Mouse (Mus musculus) stomach, postnatal 0 days (tissue): Measurements from ENCODE around the gene Lhx3. TPM values are rescaled to one million over a fixed set of nuclear protein-coding genes. Genes with fewer than 3 reads are reported as not detected.

Experiments used
- ATAC-seq: fragments of 200-750 bp; cut with Nextera tagmentation; 2 replicates; pipeline ENCODE4 v1.8.0; 2017; ENCODE audit not compliant: low FRiP score, low TSS enrichment
- DNase-seq: peaks from one replicate; pipeline ENCODE4 v3.0.0-alpha.2; 2016; ENCODE audit warnings: low spot score
- H3K27ac ChIP-seq: fragments of 300-500 bp; sonication (generic); replicated peaks from 2 replicates; pipeline ENCODE4 v1.5.1; 2014; ENCODE audit warnings: mild to moderate bottlenecking, control low read depth
- H3K27me3 ChIP-seq: fragments of 300-500 bp; sonication (generic); 2 replicates; pipeline ENCODE4 v1.6.1; 2014; ENCODE audit warnings: low read length; ENCODE audit not compliant: control insufficient read depth, insufficient read depth
- H3K36me3 ChIP-seq: fragments of 300-500 bp; sonication (generic); 2 replicates; pipeline ENCODE4 v1.6.1; 2014; ENCODE audit warnings: low read length, mixed read lengths; ENCODE audit not compliant: control insufficient read depth, insufficient read depth
- H3K4me1 ChIP-seq: fragments of 300-500 bp; sonication (generic); replicated peaks from 2 replicates; pipeline ENCODE4 v1.6.1; 2014; ENCODE audit warnings: antibody characterized with exemption; ENCODE audit not compliant: control insufficient read depth, insufficient read depth
- H3K4me2 ChIP-seq: fragments of 300-500 bp; sonication (generic); replicated peaks from 2 replicates; pipeline ENCODE4 v1.6.1; 2014; ENCODE audit warnings: low read depth, mild to moderate bottlenecking, control low read depth, moderate library complexity
- H3K4me3 ChIP-seq: fragments of 300-500 bp; sonication (generic); 2 replicates; pipeline ENCODE4 v1.5.1; 2014; ENCODE audit warnings: low read depth, low read length, control low read depth
- H3K9ac ChIP-seq: fragments of 300-500 bp; sonication (generic); 2 replicates; pipeline ENCODE4 v1.6.1; 2014; ENCODE audit warnings: mild to moderate bottlenecking, low read length, control low read depth, mixed read lengths
- H3K9me3 ChIP-seq: fragments of 300-500 bp; sonication (generic); 2 replicates; pipeline ENCODE4 v1.6.1; 2016; ENCODE audit warnings: low read length; ENCODE audit not compliant: control insufficient read depth
- CTCF ChIP-seq: IDR thresholded peaks from 2 replicates; pipeline ENCODE4 v1.5.1; 2016; ENCODE audit warnings: antibody characterized with exemption, low read depth, mild to moderate bottlenecking, moderate library complexity
- EP300 ChIP-seq: optimal IDR thresholded peaks from 2 replicates; pipeline ENCODE3; 2016; ENCODE audit warnings: antibody characterized with exemption
- WGBS: fragments of 180-500 bp; shearing (Covaris S2); extraction: QIAGEN DNeasy Blood & Tissue Kit; methylation state at CpG from one replicate; pipeline ENCODE4 v1.1.7; 2014; 5-methylcytosine and 5-hydroxymethylcytosine counted together
- polyA plus RNA-seq: library from polyadenylated mRNA; unstranded; fragments of >200 nt; fragmentation: Nextera tagmentation; extraction: Ambion mirVana; gene quantifications from 2 replicates; pipeline ENCODE4 v1.2.1, GENCODE M21; 2015

Lhx3 gene
- polyA plus RNA-seq, 1 experiment from 2014 or later = not detected

DNA sequence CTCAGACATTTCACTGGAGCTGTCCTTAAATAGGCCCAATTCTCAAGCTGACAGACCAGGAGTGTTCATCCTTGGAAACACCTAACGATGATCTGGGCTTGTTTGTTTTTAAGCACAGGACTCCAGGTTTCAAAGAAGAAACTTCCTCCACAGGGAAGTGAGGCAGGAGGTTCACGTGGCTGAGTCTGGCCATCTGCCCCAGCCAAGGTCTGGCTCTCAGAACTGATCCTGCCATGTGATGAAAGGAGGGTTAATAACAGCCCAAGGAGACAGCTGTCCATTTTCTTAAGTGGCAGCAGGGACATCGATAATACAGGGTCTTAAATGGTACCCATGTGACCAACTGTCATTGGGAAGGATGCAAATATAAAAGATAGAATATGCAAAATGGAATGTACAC, 1.5 kb upstream of the Lhx3 start:
- no peaks in the 10 kb centered on the region for H3K4me1 ChIP-seq
- H3K4me2 ChIP-seq = no peak overlapping the region
- DNase-seq (no peak), ATAC-seq (no peak)
- peaks cover 18% of the 10 kb centered on the region for H3K36me3 ChIP-seq
- no peak for TF ChIP-seq CTCF
- no peak for TF ChIP-seq EP300
- H3K27ac ChIP-seq = no peak overlapping the region
- H3K9me3 ChIP-seq = no peaks in the 10 kb centered on the region
- no peak overlapping the region for H3K9ac ChIP-seq
- WGBS = 79% methylated on average over 3 of the region's 3 CpGs
- no peak overlapping the region for H3K4me3 ChIP-seq
- H3K27me3 ChIP-seq = peaks cover 20% of the 10 kb centered on the region; the same call in 1 of the 2 replicates

DNA sequence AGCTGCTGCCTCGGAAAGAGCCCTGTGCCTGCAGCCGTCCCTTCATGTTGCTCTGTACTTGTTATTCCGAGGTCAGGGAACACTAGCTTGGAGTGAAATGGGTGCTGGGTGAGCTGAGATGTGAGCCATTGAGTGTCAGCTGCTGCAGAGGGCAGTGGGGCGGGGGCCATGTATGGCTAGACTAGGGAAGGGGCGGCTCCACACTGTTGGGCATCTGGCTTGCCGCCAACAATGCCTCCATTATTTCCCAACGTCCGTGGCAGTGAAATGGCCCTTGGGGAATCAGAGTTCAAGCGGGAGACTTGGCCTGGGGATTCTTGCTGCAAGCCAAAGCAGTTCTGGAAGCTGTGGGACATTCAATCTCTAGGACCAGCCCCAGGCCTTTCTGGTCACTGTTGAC, 530 bp downstream of the Lhx3 start:
- Histone ChIP-seq H3K4me1 (no peaks in the 10 kb centered on the region), H3K9me3 (no peaks in the 10 kb centered on the region), H3K27ac (no peak overlapping the region), H3K9ac (no peak overlapping the region), H3K27me3 (peaks cover 36% of the 10 kb centered on the region), H3K36me3 (peaks cover 17% of the 10 kb centered on the region), H3K4me2 (no peak overlapping the region), H3K4me3 (no peak overlapping the region)
- DNase-seq (no peak), ATAC-seq (no peak)
- 16% methylated on average over 9 of the region's 9 CpGs for WGBS
- TF ChIP-seq EP300 (no peak), CTCF (no peak)

DNA sequence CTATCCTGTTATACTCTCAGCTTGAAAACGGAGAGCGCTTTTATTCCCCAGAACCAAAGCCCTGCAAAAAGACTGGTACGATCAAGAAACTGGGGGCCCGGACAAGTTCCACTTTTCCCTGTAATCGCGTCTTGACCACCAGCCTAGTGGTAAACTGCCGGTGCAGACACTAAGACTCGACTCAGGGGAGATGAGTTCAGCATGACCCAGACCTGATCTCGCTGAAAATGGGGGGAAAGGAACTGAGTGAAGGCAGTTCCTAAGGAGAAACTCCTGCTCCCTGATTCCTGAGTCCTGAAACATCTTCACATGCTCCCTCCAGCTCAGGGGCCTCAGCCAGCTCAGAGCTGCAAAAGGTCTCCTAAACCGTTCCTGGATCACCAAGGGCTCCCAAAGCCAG, 2.3 kb downstream of the Lhx3 start:
- no peak for ATAC-seq
- DNase-seq = no peak
- H3K27ac ChIP-seq = no peak overlapping the region
- H3K27me3 ChIP-seq = peaks cover 52% of the 10 kb centered on the region
- H3K4me1 ChIP-seq = no peaks in the 10 kb centered on the region
- no peak overlapping the region for H3K4me3 ChIP-seq
- no peak overlapping the region for H3K4me2 ChIP-seq
- no peaks in the 10 kb centered on the region for H3K9me3 ChIP-seq
- peaks cover 4% of the 10 kb centered on the region for H3K36me3 ChIP-seq
- H3K9ac ChIP-seq = no peak overlapping the region
- TF ChIP-seq EP300 = no peak
- no peak for TF ChIP-seq CTCF
- WGBS = 21% methylated on average over 10 of the region's 10 CpGs

DNA sequence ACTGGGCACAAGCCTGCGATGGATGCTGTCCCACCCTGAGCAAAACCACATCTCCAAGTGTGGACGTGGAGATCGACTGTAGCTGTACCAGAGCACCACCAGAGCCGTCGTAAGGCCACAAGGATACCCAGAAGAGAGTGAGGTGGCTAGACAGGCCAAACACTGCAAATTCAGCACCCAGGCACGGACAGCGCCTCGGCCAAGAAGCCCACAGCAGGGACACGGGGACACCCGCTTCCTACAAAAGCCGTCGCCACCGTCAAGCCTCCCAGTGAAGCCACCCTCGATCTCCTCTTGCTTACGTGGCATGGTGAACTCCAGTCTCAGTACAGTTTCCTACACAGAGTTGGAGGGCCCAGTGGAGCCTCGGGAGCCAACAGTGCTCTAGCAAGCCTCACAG, 3.0 kb downstream of the Lhx3 start:
- Histone ChIP-seq H3K36me3 (no peaks in the 10 kb centered on the region), H3K27ac (no peak overlapping the region), H3K4me2 (no peak overlapping the region), H3K4me3 (no peak overlapping the region), H3K9me3 (no peaks in the 10 kb centered on the region), H3K27me3 (peaks cover 56% of the 10 kb centered on the region), H3K4me1 (no peaks in the 10 kb centered on the region), H3K9ac (no peak overlapping the region)
- no peak for ATAC-seq
- TF ChIP-seq EP300 (no peak), CTCF (no peak)
- DNase-seq = peak; percentile 69
- WGBS = 2% methylated on average over 16 of the region's 16 CpGs

DNA sequence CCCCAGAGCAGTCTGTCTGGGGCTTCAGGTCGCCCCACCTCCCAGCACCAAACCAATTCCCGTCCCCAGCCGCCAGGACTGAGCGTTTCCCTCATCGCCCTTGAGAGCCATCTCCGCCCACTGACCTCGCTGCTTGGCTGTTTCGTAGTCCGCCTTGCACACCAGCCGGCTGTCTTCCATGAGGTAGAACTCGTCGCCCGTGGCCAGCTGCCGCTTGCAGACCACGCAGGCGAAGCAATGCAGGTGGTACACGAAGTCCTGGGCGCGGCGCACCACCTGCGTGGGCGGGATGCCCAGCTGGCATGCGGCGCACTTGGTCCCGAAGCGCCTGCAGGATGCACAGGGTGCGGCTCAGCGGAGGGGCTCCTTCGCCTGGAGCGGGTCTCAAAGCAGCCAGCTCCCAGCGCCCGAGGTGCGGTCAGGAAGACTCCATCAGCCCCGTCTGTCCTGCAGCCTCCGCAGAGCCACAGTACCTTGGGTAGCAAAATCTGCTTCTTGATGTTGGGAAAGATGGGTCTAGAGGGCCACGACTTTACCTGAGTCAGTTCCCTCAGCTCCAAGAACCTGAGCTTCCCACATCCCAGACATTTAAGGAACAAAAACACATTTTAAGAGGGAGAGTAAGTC, 5.1 kb downstream of the Lhx3 start:
- Histone ChIP-seq H3K4me1 (no peaks in the 10 kb centered on the region), H3K27ac (no peak overlapping the region), H3K9ac (no peak overlapping the region), H3K27me3 (peaks cover 57% of the 10 kb centered on the region), H3K36me3 (no peaks in the 10 kb centered on the region), H3K4me2 (no peak overlapping the region), H3K9me3 (no peaks in the 10 kb centered on the region), H3K4me3 (no peak overlapping the region)
- no peak for ATAC-seq
- 1% methylated on average over 36 of the region's 36 CpGs for WGBS
- TF ChIP-seq EP300 = no peak
- no peak for TF ChIP-seq CTCF
- DNase-seq = no peak

DNA sequence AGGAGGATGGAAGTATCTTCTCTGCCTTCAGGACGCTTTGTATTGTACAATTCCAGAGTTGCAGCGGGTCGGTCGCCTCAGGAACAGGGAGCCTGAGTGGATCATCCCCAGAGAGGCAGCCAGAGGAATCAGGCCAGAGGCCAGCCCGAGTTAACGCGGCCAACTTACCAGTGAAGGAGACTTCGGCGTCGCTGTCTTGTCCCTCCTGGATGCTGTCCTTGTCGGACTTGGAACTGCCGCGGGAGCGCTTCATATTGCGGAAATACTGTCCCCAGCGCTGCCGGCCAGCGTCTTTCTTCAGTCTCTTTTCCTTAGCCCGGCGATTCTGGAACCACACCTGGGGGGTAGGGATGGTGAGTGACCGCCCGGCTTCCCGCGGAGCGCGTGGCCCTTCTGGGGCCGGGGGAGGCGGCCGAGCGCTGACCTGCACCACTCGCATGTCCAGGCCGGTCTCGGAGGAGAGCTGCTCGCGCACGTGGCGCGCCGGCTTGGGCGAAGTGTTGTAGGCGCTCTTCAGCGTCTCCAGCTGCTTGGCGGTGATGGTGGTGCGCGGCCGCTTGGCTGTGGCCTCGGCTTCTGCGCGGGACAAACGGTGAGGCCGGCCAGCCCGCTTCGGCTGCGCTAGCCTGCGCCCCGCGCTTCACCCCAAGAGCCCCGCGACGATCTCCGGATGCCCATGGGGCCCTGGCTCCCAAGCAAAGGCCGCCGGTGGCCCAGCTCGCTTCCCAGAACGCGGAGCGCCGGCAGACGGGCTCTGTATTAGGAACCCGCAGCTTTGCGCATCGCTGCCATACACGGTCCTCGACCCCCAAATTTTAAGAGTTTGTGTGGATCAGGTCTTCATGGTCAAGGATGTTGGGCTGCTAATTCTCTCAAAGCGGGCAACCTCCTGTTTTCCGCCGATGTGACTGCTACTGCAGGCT, 5.9 kb downstream of the Lhx3 start:
- no peaks in the 10 kb centered on the region for H3K36me3 ChIP-seq
- H3K27me3 ChIP-seq = peaks cover 54% of the 10 kb centered on the region
- under 1% methylated on average over 75 of the region's 77 CpGs for WGBS
- peak overlapping the region; percentile 2; the same call in 1 of the 2 replicates for H3K4me3 ChIP-seq
- no peaks in the 10 kb centered on the region for H3K4me1 ChIP-seq
- no peaks in the 10 kb centered on the region for H3K9me3 ChIP-seq
- DNase-seq = no peak
- no peak overlapping the region for H3K9ac ChIP-seq
- no peak overlapping the region for H3K27ac ChIP-seq
- no peak for TF ChIP-seq CTCF
- no peak for TF ChIP-seq EP300
- no peak for ATAC-seq
- no peak overlapping the region for H3K4me2 ChIP-seq
